Mouse (Mus musculus): ENCODE measurements around the gene Stk25.

DNA sequence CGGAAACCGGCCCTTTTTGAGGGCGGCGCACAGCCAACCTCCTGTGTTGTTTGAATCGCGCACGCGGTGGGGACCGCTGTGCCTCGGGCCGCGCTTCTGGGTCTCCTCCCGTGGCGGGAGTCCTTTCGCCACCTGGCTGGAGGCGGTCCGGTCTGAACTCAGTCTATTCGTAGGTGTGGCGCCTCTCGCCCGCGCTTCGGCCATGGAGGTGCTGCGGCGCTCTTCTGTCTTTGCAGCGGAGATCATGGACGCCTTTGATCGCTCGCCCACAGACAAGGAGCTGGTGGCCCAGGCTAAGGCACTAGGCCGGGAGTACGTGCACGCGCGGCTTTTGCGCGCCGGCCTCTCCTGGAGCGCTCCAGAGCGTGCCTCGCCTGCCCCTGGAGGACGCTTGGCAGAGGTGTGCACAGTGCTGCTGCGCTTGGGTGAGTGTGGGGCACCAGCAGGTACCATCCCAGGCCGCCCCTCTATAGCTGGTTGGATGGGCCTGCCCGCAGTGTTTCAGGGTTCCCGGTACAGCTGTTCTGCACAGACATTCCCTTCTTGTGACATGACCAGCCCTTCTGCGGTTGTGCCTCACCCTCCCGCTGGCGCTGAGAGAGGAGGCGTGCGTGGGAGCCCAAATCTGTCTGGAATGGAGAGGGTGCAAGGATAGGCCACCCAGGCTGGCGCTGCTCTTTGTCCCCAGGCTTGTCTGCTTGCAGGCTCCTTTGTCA, 27.9 kb upstream of the Stk25 start:
- TF ChIP-seq POLR2A (IDR thresholded peaks at IDR 0.05; ENCODE audit: low read depth, low read length): no peak
- TF ChIP-seq CTCF (IDR thresholded peaks at IDR 0.05; ENCODE audit: extremely low read depth, insufficient read length, insufficient replicate concordance, low read depth, low read length): peak; percentile 19; the same call in 1 of the 2 replicates

Measured in small intestine, adult 2 months (tissue).